Mouse (Mus musculus) lung, adult 2 months (tissue): ENCODE results near the gene 1600014C23Rik.

Experiments
- CTCF ChIP-seq: fragments of 200-500 bp; IDR thresholded peaks from 2 replicates; pipeline ENCODE4 v1.5.1; 2011; ENCODE audit warnings: mild to moderate bottlenecking, low read length, control low read depth; ENCODE audit not compliant: insufficient read depth
- POLR2A ChIP-seq: fragments of 200-500 bp; IDR thresholded peaks from 2 replicates; pipeline ENCODE4 v1.6.1; 2011; ENCODE audit warnings: low read depth, mild to moderate bottlenecking, control low read depth, low read length, borderline replicate concordance; ENCODE audit errors: extremely low read depth

DNA sequence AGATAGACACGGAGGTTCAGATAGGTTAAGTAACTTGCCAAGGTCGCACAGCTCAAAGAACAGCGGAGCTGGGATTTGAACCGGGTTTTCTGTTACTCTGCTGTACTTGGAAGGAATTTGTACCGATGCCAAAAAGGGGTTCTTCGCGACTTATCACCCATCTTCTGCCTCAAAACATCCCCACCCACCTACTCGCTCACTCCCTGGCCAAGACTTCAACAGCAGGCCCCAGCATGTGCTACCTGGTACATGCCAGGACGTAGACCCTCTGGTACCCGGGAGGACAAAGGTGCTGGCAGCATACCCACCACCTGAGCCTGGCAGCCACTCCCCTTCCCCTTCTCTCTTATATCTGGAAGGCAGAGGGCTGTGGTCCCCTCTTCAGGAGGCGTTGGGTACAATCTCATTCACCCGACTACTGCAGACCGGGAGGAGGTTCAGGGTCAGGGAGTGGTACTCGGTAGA lies 48.9 kb downstream of the 1600014C23Rik start:
- no peak for TF ChIP-seq CTCF
- no peak for TF ChIP-seq POLR2A
